Mouse (Mus musculus) intestine, postnatal 0 days (tissue): Measurements from ENCODE around the gene Mrpl28. TPM values are rescaled to one million over a fixed set of nuclear protein-coding genes. Genes with fewer than 3 reads are reported as not detected.

Source experiments
- ATAC-seq: fragments of 200-750 bp; cut with Nextera tagmentation; 2 replicates; pipeline ENCODE4 v1.8.0; 2017; ENCODE audit warnings: mild to moderate bottlenecking, moderate TSS enrichment, moderate library complexity
- H3K27ac ChIP-seq: fragments of 300-500 bp; sonication (generic); 2 replicates; pipeline ENCODE4 v1.5.1; 2014; ENCODE audit warnings: mild to moderate bottlenecking, low read depth, low read length, moderate library complexity
- H3K27me3 ChIP-seq: fragments of 300-500 bp; sonication (generic); replicated peaks from 2 replicates; pipeline ENCODE4 v1.6.1; 2014; ENCODE audit warnings: low read length, mixed read lengths; ENCODE audit not compliant: control insufficient read depth, insufficient read depth
- H3K36me3 ChIP-seq: fragments of 300-500 bp; sonication (generic); 2 replicates; pipeline ENCODE4 v1.6.1; 2014; ENCODE audit warnings: mild to moderate bottlenecking, moderate library complexity; ENCODE audit not compliant: control insufficient read depth, insufficient read depth
- H3K4me1 ChIP-seq: fragments of 300-500 bp; sonication (generic); replicated peaks from 2 replicates; pipeline ENCODE4 v1.6.1; 2014; ENCODE audit warnings: antibody characterized with exemption, low read length, mixed read lengths; ENCODE audit not compliant: control insufficient read depth, insufficient read depth
- H3K4me2 ChIP-seq: fragments of 300-500 bp; sonication (generic); replicated peaks from 2 replicates; pipeline ENCODE4 v1.6.1; 2014; ENCODE audit warnings: low read depth, mild to moderate bottlenecking, moderate library complexity
- H3K4me3 ChIP-seq: fragments of 300-500 bp; sonication (generic); 2 replicates; pipeline ENCODE4 v1.5.1; 2014; ENCODE audit warnings: low read depth, low read length
- H3K9ac ChIP-seq: fragments of 300-500 bp; sonication (generic); 2 replicates; pipeline ENCODE4 v1.6.1; 2014; ENCODE audit warnings: mild to moderate bottlenecking, low read depth, low read length
- H3K9me3 ChIP-seq: fragments of 300-500 bp; sonication (generic); 2 replicates; pipeline ENCODE4 v1.6.1; 2016; ENCODE audit warnings: mixed run types; ENCODE audit not compliant: control insufficient read depth
- CTCF ChIP-seq: sonication (generic); IDR thresholded peaks from 2 replicates; pipeline ENCODE4 v1.5.1; 2016; ENCODE audit warnings: low read depth, mild to moderate bottlenecking, control low read depth, antibody characterized with exemption, moderate library complexity
- WGBS: fragments of 180-500 bp; shearing (Covaris S2); extraction: QIAGEN DNeasy Blood & Tissue Kit; methylation state at CpG from one replicate; pipeline ENCODE4 v1.1.7; 2014; 5-methylcytosine and 5-hydroxymethylcytosine counted together
- polyA plus RNA-seq: library from polyadenylated mRNA; unstranded; fragments of >200 nt; fragmentation: Nextera tagmentation; extraction: Ambion mirVana; gene quantifications from 2 replicates; pipeline ENCODE4 v1.2.1, GENCODE M21; 2015

Gene Mrpl28
- polyA plus RNA-seq, 1 experiment from 2014 or later, result 142 TPM

GRCm38 (mm10) chr17:26131856-26132853 lies 8.9 kb downstream of the Mrpl28 start:
- no peaks in the 10 kb centered on the region for H3K4me1 ChIP-seq
- no peak overlapping the region for H3K27ac ChIP-seq
- no peaks in the 10 kb centered on the region for H3K9me3 ChIP-seq
- peaks cover 31% of the 10 kb centered on the region for H3K36me3 ChIP-seq
- H3K4me3 ChIP-seq, result no peak overlapping the region
- H3K9ac ChIP-seq, result no peak overlapping the region
- WGBS, result 86% methylated on average over 18 of the region's 18 CpGs
- no peak for TF ChIP-seq CTCF
- H3K27me3 ChIP-seq, result no peaks in the 10 kb centered on the region
- ATAC-seq, result no peak
- H3K4me2 ChIP-seq, result no peak overlapping the region

- no peak overlapping the region for H3K4me2 ChIP-seq
- ATAC-seq, result no peak
- H3K27me3 ChIP-seq, result no peaks in the 10 kb centered on the region
- no peak for TF ChIP-seq CTCF
- H3K36me3 ChIP-seq, result 0 out of 2 replicates have a peak, but pooled peaks cover under 1% of the 10 kb centered on the region
- 83% methylated on average over 11 of the region's 11 CpGs for WGBS
- H3K4me3 ChIP-seq, result no peak overlapping the region
- no peak overlapping the region for H3K9ac ChIP-seq
- no peak overlapping the region for H3K27ac ChIP-seq
- no peaks in the 10 kb centered on the region for H3K4me1 ChIP-seq
- H3K9me3 ChIP-seq, result no peaks in the 10 kb centered on the region
These were observed 13.9 kb downstream of the Mrpl28 start for GRCm38 (mm10) chr17:26137106-26137750.

GRCm38 (mm10) chr17:26137751-26138130 lies 14.4 kb downstream of the Mrpl28 start:
- WGBS, result 66% methylated on average over 2 of the region's 2 CpGs
- H3K36me3 ChIP-seq, result 0 out of 2 replicates have a peak, but pooled peaks cover 6% of the 10 kb centered on the region
- no peaks in the 10 kb centered on the region for H3K27me3 ChIP-seq
- TF ChIP-seq CTCF, result no peak
- 0 out of 2 replicates have a peak overlapping the region, but pooled peaks have one; percentile 22 for H3K9ac ChIP-seq
- H3K4me1 ChIP-seq, result no peaks in the 10 kb centered on the region
- peak overlapping the region; percentile 86 for H3K4me2 ChIP-seq
- no peaks in the 10 kb centered on the region for H3K9me3 ChIP-seq
- no peak overlapping the region; the same call in 1 of the 2 replicates for H3K4me3 ChIP-seq
- H3K27ac ChIP-seq, result 0 out of 2 replicates have a peak overlapping the region, but pooled peaks have one; percentile 92
- ATAC-seq, result no peak

- Histone ChIP-seq H3K4me2 (peak within 1 kb of the TSS; percentile 86), H3K9ac (peak within 1 kb of the TSS; percentile 98), H3K36me3 (peaks cover 12% of the 10 kb centered on the region; the same call in 1 of the 2 replicates), H3K9me3 (no peaks in the 10 kb centered on the region), H3K27ac (peak within 1 kb of the TSS; percentile 92), H3K4me3 (peak within 1 kb of the TSS; percentile 75), H3K4me1 (no peaks in the 10 kb centered on the region), H3K27me3 (no peaks in the 10 kb centered on the region)
- WGBS, result under 1% methylated on average over 42 of the region's 42 CpGs
- peak; percentile 76 for TF ChIP-seq CTCF
- peak; percentile 97 for ATAC-seq
These were observed 15.0 kb downstream of the Mrpl28 start, which contains the start of gene Axin1 for GRCm38 (mm10) chr17:26138239-26138836. Axin1 (plus strand) TSS chr17:26138688.

- Histone ChIP-seq H3K36me3 (peaks cover 17% of the 10 kb centered on the region; the same call in 1 of the 2 replicates), H3K27ac (peak overlapping the region; percentile 92), H3K4me1 (no peaks in the 10 kb centered on the region), H3K9me3 (no peaks in the 10 kb centered on the region), H3K4me2 (peak overlapping the region; percentile 86), H3K4me3 (peak overlapping the region; percentile 75), H3K9ac (peak overlapping the region; percentile 98), H3K27me3 (no peaks in the 10 kb centered on the region)
- no peak for TF ChIP-seq CTCF
- ATAC-seq, result peak; percentile 71
- WGBS, result under 1% methylated on average over 44 of the region's 58 CpGs
These were observed 15.6 kb downstream of the Mrpl28 start for GRCm38 (mm10) chr17:26138901-26139381.

- no peak for ATAC-seq
- TF ChIP-seq CTCF, result no peak
- Histone ChIP-seq H3K9me3 (no peaks in the 10 kb centered on the region), H3K36me3 (peaks cover 28% of the 10 kb centered on the region; the same call in 1 of the 2 replicates), H3K27me3 (no peaks in the 10 kb centered on the region), H3K9ac (no peak overlapping the region), H3K4me1 (no peaks in the 10 kb centered on the region), H3K4me3 (no peak overlapping the region), H3K27ac (no peak overlapping the region), H3K4me2 (no peak overlapping the region)
- WGBS, result 79% methylated on average over 4 of the region's 4 CpGs
These were observed 19.5 kb downstream of the Mrpl28 start for GRCm38 (mm10) chr17:26142796-26143195.
